In the genomic region with DNA sequence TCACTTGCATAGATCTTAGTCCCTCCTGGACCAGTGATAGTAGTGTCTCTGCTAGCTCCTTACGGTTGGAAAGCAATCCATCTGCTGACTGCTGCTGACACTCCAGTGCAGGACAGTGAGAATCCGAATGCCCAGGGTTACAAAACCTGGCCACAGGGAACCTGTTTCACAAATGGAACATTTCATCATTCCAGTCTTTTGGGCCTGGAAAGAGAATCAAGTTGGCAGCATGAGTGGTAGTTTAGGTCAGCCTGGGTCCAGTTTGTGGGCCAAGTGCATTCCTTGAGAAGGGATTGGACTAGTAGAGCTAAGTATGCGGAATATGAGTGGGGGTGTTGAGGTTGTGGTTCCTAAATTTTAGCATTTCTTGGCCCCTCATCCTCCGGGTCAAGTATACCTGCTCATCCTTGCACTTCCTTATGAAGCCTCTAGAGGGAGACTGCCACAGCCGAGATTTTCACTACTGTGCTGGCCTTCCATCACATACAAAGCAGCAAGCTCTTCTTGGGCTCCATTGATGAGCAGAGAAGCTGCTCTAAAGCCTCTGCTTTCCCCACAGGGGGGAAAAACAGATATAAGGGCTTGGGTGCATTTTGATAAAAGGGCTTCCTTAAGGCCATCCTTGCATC, we compare ENCODE assay signal across 13 mouse cellular contexts. TPM values are rescaled to one million over a fixed set of nuclear protein-coding genes. Genes with fewer than 3 reads are reported as not detected.
A peak's percentile ranks its signal among the peaks of the same experiment; 100 is the strongest.
DNase-seq lines count a peak whose midpoint lies in the region; ATAC-seq and TF ChIP-seq lines count a peak whose summit lies in the region.
"Had no signal": no experiment of that assay in that cellular context is flagged by ENCODE, and none has a peak within 500 bp of the region (broad histone marks: within the 10 kb centered on the region; RNA-seq: fewer than 3 reads in every experiment).

No protein-coding gene starts in this region.

- DNase-seq in embryo, embryonic 11 days = peak; percentile 2
- no peak for DNase-seq in embryo, embryonic 10 days (ENCODE audit: low spot score)
- DNase-seq in liver, postnatal 0 days = no peak
- no peak for DNase-seq in liver, embryonic 11.5 days (ENCODE audit: low spot score)
- peak; percentile 23 for DNase-seq in MEL (ENCODE audit: low read depth, low spot score)
- no peak for DNase-seq in frontal cortex, postnatal 10 days (ENCODE audit: low spot score in 2 of 2)
- DNase-seq in forebrain, embryonic 14.5 days (ENCODE audit: low spot score) = no peak

- no peaks in the 10 kb centered on the region for H3K4me1 ChIP-seq in liver, postnatal 0 days (ENCODE audit: insufficient read depth)
- H3K4me1 ChIP-seq in liver, embryonic 11.5 days (replicated peaks; ENCODE audit: control insufficient read depth, insufficient read depth, low read length) = no peaks in the 10 kb centered on the region
- H3K4me1 ChIP-seq in MEL (ENCODE audit: control insufficient read depth in 1 of 2, insufficient read depth in 2 of 2, low read length in 2 of 2) = peaks cover 0 to 2% of the 10 kb centered on the region in 2 experiments; a peak in 1 of 4 replicates
- no peaks in the 10 kb centered on the region for H3K4me1 ChIP-seq in forebrain, embryonic 14.5 days (ENCODE audit: control insufficient read depth, insufficient read depth, low read length)
- H3K4me1 ChIP-seq: heart, embryonic 15.5 days; limb, embryonic 12.5 days; midbrain, embryonic 13.5 days; stomach, embryonic 15.5 days had no signal

- peaks cover 6% of the 10 kb centered on the region; the same call in 1 of the 2 replicates for H3K27me3 ChIP-seq in liver, postnatal 0 days (ENCODE audit: insufficient read depth, low read length)
- H3K27me3 ChIP-seq in liver, embryonic 11.5 days (replicated peaks; ENCODE audit: control insufficient read depth, insufficient read depth, low read length) = peaks cover 23% of the 10 kb centered on the region
- H3K27me3 ChIP-seq in MEL (ENCODE audit: control insufficient read depth in 1 of 2, insufficient read depth in 2 of 2, low read length in 2 of 2) = no peaks in the 10 kb centered on the region
- no peaks in the 10 kb centered on the region for H3K27me3 ChIP-seq in forebrain, embryonic 14.5 days (replicated peaks; ENCODE audit: control insufficient read depth, insufficient read depth, low read length)
- H3K27me3 ChIP-seq: heart, embryonic 15.5 days; stomach, embryonic 15.5 days had no signal

- H3K9me3 ChIP-seq in liver, postnatal 0 days (ENCODE audit: low read length) = no peaks in the 10 kb centered on the region
- no peaks in the 10 kb centered on the region for H3K9me3 ChIP-seq in liver, embryonic 11.5 days (ENCODE audit: control insufficient read depth, low read length)
- H3K9me3 ChIP-seq in MEL (replicated peaks; ENCODE audit: insufficient read depth, low read length) = no peaks in the 10 kb centered on the region
- H3K9me3 ChIP-seq in forebrain, embryonic 14.5 days (replicated peaks; ENCODE audit: control insufficient read depth, low read length) = no peaks in the 10 kb centered on the region
- H3K9me3 ChIP-seq: heart, embryonic 15.5 days; limb, embryonic 12.5 days; midbrain, embryonic 13.5 days; stomach, embryonic 15.5 days had no signal

- H3K79me2 ChIP-seq in MEL (ENCODE audit: control insufficient read depth, insufficient read depth, low read length, poor library complexity) = no peaks in the 10 kb centered on the region

- H3K36me3 ChIP-seq in liver, postnatal 0 days (replicated peaks; ENCODE audit: insufficient read depth, low read length) = no peaks in the 10 kb centered on the region
- no peaks in the 10 kb centered on the region for H3K36me3 ChIP-seq in liver, embryonic 11.5 days (ENCODE audit: control insufficient read depth, insufficient read depth, low read length)
- no peaks in the 10 kb centered on the region for H3K36me3 ChIP-seq in MEL (ENCODE audit: control insufficient read depth in 1 of 2, insufficient read depth in 2 of 2, low read length in 2 of 2)
- H3K36me3 ChIP-seq in forebrain, embryonic 14.5 days (ENCODE audit: control insufficient read depth, insufficient read depth, low read length) = no peaks in the 10 kb centered on the region
- H3K36me3 ChIP-seq: heart, embryonic 15.5 days; limb, embryonic 12.5 days; midbrain, embryonic 13.5 days; stomach, embryonic 15.5 days had no signal

- no peak for TF ChIP-seq EP300 in liver, postnatal 0 days (IDR thresholded peaks at IDR 0.05; ENCODE audit: low read depth)
- no peak for TF ChIP-seq EP300 in MEL (IDR thresholded peaks at IDR 0.05; ENCODE audit: low read depth in 1 of 2, low read length in 2 of 2)

- no peak for TF ChIP-seq POLR2A in MEL (IDR thresholded peaks at IDR 0.05; ENCODE audit: control insufficient read depth in 1 of 2, insufficient read depth in 1 of 2, low read depth in 1 of 2, low read length in 2 of 2, poor library complexity in 1 of 2)

- no peak overlapping the region for H3K9ac ChIP-seq in liver, postnatal 0 days (replicated peaks)
- no peak overlapping the region for H3K9ac ChIP-seq in liver, embryonic 11.5 days (ENCODE audit: low read depth, low read length)
- no peak overlapping the region for H3K9ac ChIP-seq in MEL (ENCODE audit: control insufficient read depth, low read depth, low read length, poor library complexity, severe bottlenecking)
- H3K9ac ChIP-seq in forebrain, embryonic 14.5 days (ENCODE audit: low read length) = no peak overlapping the region
- H3K9ac ChIP-seq: heart, embryonic 15.5 days; limb, embryonic 12.5 days; midbrain, embryonic 13.5 days; stomach, embryonic 15.5 days had no signal

- TF ChIP-seq CTCF in liver, postnatal 0 days (IDR thresholded peaks at IDR 0.05; ENCODE audit: low read depth) = peak; percentile 61
- peak; percentile 39 to 55 (median 52) for TF ChIP-seq CTCF in MEL (IDR thresholded peaks at IDR 0.05 in 2 of 3, conservative IDR thresholded peaks at IDR 0.05 in 1 of 3; ENCODE audit: control insufficient read depth in 1 of 3, insufficient read depth in 1 of 3, low read depth in 2 of 3, low read length in 3 of 3, poor library complexity in 1 of 3, severe bottlenecking in 1 of 3)

- TF ChIP-seq RAD21 in MEL (IDR thresholded peaks at IDR 0.05; ENCODE audit: low read depth, low read length) = peak; percentile 22; the same call in 1 of the 2 replicates

- no peak overlapping the region for H3K4me3 ChIP-seq in liver, postnatal 0 days (ENCODE audit: low read depth, low read length)
- no peak overlapping the region for H3K4me3 ChIP-seq in liver, embryonic 11.5 days (ENCODE audit: low read depth, low read length)
- H3K4me3 ChIP-seq in MEL (ENCODE audit: control insufficient read depth in 1 of 2, insufficient read depth in 1 of 2, low read depth in 2 of 2, low read length in 2 of 2) = no peak overlapping the region
- H3K4me3 ChIP-seq in forebrain, embryonic 14.5 days (ENCODE audit: low read depth, low read length) = no peak overlapping the region
- H3K4me3 ChIP-seq: heart, embryonic 15.5 days; limb, embryonic 12.5 days; midbrain, embryonic 13.5 days; stomach, embryonic 15.5 days had no signal

- H3K4me2 ChIP-seq in liver, postnatal 0 days (ENCODE audit: low read depth, low read length) = no peak overlapping the region
- H3K4me2 ChIP-seq in liver, embryonic 11.5 days = no peak overlapping the region
- H3K4me2 ChIP-seq in forebrain, embryonic 14.5 days (ENCODE audit: low read length) = no peak overlapping the region
- H3K4me2 ChIP-seq: heart, embryonic 15.5 days; limb, embryonic 12.5 days; midbrain, embryonic 13.5 days; stomach, embryonic 15.5 days had no signal

- no peak overlapping the region for H3K27ac ChIP-seq in liver, postnatal 0 days (ENCODE audit: low read depth)
- no peak overlapping the region for H3K27ac ChIP-seq in liver, embryonic 11.5 days (ENCODE audit: low read depth, low read length)
- no peak overlapping the region for H3K27ac ChIP-seq in MEL (ENCODE audit: control insufficient read depth, low read depth, low read length)
- H3K27ac ChIP-seq in forebrain, embryonic 14.5 days (ENCODE audit: low read depth, low read length) = no peak overlapping the region
- H3K27ac ChIP-seq: heart, embryonic 15.5 days; limb, embryonic 12.5 days; midbrain, embryonic 13.5 days; stomach, embryonic 15.5 days had no signal

- ATAC-seq in liver, postnatal 0 days = no peak
- ATAC-seq in liver, embryonic 11.5 days (replicated peaks; ENCODE audit: low FRiP score) = no peak
- peak; percentile 65; the same call in 1 of the 2 replicates for ATAC-seq in megakaryocyte progenitor cell, adult 5-6 weeks (replicated peaks; ENCODE audit: poor library complexity)
- no peak for ATAC-seq in forebrain, embryonic 14.5 days
- ATAC-seq: midbrain, embryonic 13.5 days had no signal

- 47% methylated on average over 5 of the region's 5 CpGs for WGBS in liver, postnatal 0 days (ENCODE audit: insufficient replicate concordance)
- WGBS in liver, embryonic 11.5 days = 45% methylated on average over 5 of the region's 5 CpGs
- 64% methylated on average over 5 of the region's 5 CpGs for WGBS in forebrain, embryonic 14.5 days

TF ChIP-seq in MEL, 35 proteins besides CTCF, POLR2A, EP300 and RAD21:
- TF ChIP-seq JUND (IDR thresholded peaks at IDR 0.05; ENCODE audit: low read depth, low read length) = no peak
- peak; percentile 15; the same call in 1 of the 2 replicates for TF ChIP-seq SMC3 (IDR thresholded peaks at IDR 0.05; ENCODE audit: low read depth, low read length)
TF ChIP-seq in MEL: peak in this region for 1.

RNA-seq across cellular contexts. Expression of gene Zfp185, which starts 5.3 kb away (rescaled TPM):
- polyA plus RNA-seq in liver, postnatal 0 days (2015; fragmentation: Nextera tagmentation; extraction: Ambion mirVana) = 0.33 and 0.34 TPM in 2 replicates
- polyA plus RNA-seq in liver, embryonic 11.5 days (2014; fragmentation: Nextera tagmentation; extraction: Ambion mirVana) = 2.0 and 2.4 TPM in 2 replicates
- total RNA-seq in MEL (2012; rRNA removed) = not detected in 2 replicates
- polyA plus RNA-seq in MEL (2012; ENCODE audit: insufficient read depth in 1 of 2, insufficient read length in 2 of 2, low read depth in 1 of 2, low replicate concordance in 2 of 2, missing spikeins in 1 of 2) = under 1 TPM in 1 of 2 experiments, not detected in 1; 0.14 TPM
- not detected in 2 replicates for total RNA-seq in megakaryocyte progenitor cell, adult 5-6 weeks (2015)
- not detected in 2 replicates for total RNA-seq in megakaryocyte progenitor cell, adult 5-6 weeks (2017)
- polyA plus RNA-seq in forebrain, embryonic 14.5 days (2014; fragmentation: Nextera tagmentation; extraction: Ambion mirVana) = 0.76 and 0.87 TPM in 2 replicates

RNA-seq across cellular contexts. Expression of gene Pnma5, which starts 44.5 kb away (rescaled TPM):
- polyA plus RNA-seq in liver, postnatal 0 days (2015; fragmentation: Nextera tagmentation; extraction: Ambion mirVana) = not detected in 2 replicates
- not detected in 2 replicates for polyA plus RNA-seq in liver, embryonic 11.5 days (2014; fragmentation: Nextera tagmentation; extraction: Ambion mirVana)
- 0.08 and 0.10 TPM in 2 replicates for total RNA-seq in MEL (2012; rRNA removed)
- under 1 TPM in 1 of 2 experiments, not detected in 1; 0.11 TPM for polyA plus RNA-seq in MEL (2012; ENCODE audit: insufficient read depth in 1 of 2, insufficient read length in 2 of 2, low read depth in 1 of 2, low replicate concordance in 2 of 2, missing spikeins in 1 of 2)
- total RNA-seq in megakaryocyte progenitor cell, adult 5-6 weeks (2015) = not detected in 2 replicates
- not detected in 2 replicates for total RNA-seq in megakaryocyte progenitor cell, adult 5-6 weeks (2017)
- not detected in 2 replicates for polyA plus RNA-seq in forebrain, embryonic 14.5 days (2014; fragmentation: Nextera tagmentation; extraction: Ambion mirVana)
- polyA plus RNA-seq: kidney, embryonic 14.5 days; midbrain, embryonic 13.5 days had no signal

Comparison
In these comparisons a context has a peak if more than half of its experiments do, and no peak if none do; other contexts are left out.
1. DNase-seq: peak in embryo, embryonic 11 days (single experiment) and MEL (single experiment); none in embryo, embryonic 10 days (single experiment), liver, postnatal 0 days (single experiment), liver, embryonic 11.5 days (single experiment), frontal cortex, postnatal 10 days (0 of 2) and forebrain, embryonic 14.5 days (single experiment).